Mouse (Mus musculus): ENCODE results near the gene Lrrc38. TPM values are rescaled to one million over a fixed set of nuclear protein-coding genes. Genes with fewer than 3 reads are reported as not detected.
"Not testable (repeated sequence)": the region's sequence is repeated elsewhere in the genome, so short reads cannot be mapped to it uniquely, and the experiment has no call there.

The Lrrc38 gene
- total RNA-seq, 2 experiments from 2014 or later = 2.3 TPM

DNA sequence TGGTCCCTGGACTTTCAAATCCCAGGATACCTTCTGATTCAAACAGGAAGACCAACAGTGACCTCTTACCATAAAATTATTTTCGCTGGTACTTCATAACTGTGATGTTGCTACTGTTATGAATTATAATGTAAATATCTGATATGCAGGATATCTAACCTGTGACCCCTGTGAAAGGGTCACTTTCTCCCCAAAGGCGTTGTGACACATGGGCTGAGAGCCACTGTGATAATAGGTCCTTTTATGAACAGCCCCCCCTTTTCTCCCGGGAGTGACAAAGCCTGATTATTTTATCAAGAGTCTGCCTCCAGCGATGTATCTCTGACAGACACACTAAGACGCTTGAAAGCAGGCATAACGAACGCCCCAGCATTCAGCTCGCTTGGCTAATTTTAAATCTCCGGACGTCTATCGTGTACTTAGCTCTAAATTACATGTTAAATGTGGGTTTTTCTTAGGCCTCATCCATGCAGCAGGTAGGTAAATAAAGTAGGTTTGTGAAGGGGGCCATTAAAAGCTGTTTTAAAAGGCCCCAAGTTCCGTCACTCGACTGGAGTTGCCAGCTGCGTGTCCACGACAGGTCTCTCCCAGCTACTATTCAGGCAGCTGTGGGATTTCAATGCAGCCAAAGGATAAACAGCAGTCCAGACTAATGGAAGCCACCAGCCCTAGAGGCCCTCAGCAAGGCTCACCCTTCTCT, 24.5 kb upstream of the Lrrc38 start:
- TF ChIP-seq CTCF (IDR thresholded peaks at IDR 0.05) = no peak
- peak overlapping the region; percentile 40 for H3K4me3 ChIP-seq
- no peak for DNase-seq (ENCODE audit: extremely low spot score in 1 of 2, low spot score in 2 of 2)
- no peak overlapping the region for H3K27ac ChIP-seq
- intact Hi-C loops (cut with DNase I) = loop anchor here (1.0 kb wide), 1 partner anchor 55 kb away; no protein-coding TSS in a partner anchor

DNA sequence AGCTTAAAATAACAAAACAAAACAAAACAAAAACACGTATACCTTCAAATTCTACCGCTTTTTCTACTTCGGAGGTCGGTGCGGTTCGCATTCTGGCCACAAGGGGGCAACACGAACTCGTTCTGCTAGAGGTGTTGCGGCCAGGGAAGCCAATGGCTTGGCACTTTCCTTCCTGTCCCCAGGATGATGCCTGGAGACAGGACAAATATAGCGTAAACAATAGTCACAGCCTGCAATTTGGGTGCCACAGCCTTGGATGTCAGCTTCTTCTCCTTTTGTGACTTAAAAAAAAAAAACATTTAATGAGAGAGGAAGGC, 24.0 kb upstream of the Lrrc38 start:
- no peak overlapping the region for H3K27ac ChIP-seq
- DNase-seq (ENCODE audit: extremely low spot score in 1 of 2, low spot score in 2 of 2) = peak; percentile 78 to 91
- H3K4me3 ChIP-seq = peak overlapping the region; percentile 40
- TF ChIP-seq CTCF (IDR thresholded peaks at IDR 0.05) = peak; percentile 92
- intact Hi-C loops (cut with DNase I) = loop anchor here (1.0 kb wide), 1 partner anchor 55 kb away; no protein-coding TSS in a partner anchor

DNA sequence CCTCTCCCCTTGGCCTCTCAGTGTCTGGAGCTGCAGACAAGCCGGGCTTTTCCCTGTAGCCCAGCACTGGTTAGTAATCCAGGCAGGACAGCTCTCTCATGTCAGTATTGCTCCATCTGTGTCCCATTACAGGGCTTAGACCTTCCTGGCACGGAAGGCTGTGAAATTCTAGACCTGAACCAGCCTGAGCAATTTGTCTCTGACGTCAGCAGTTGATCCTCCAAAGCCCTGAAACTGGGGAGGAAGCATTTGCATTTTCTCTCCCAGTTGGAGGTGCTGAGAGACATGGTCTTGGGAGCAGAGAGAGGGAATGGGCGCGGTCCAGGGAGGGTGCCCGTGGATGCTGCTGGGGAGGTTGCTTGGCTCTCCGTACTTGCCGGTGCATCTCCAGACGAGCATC, 19.0 kb upstream of the Lrrc38 start:
- Histone ChIP-seq H3K4me3 (no peak overlapping the region), H3K27ac (no peak overlapping the region)
- intact Hi-C loops (cut with DNase I) = no loop called here
- TF ChIP-seq CTCF (IDR thresholded peaks at IDR 0.05) = no peak
- DNase-seq (ENCODE audit: extremely low spot score in 1 of 2, low spot score in 2 of 2) = no peak

DNA sequence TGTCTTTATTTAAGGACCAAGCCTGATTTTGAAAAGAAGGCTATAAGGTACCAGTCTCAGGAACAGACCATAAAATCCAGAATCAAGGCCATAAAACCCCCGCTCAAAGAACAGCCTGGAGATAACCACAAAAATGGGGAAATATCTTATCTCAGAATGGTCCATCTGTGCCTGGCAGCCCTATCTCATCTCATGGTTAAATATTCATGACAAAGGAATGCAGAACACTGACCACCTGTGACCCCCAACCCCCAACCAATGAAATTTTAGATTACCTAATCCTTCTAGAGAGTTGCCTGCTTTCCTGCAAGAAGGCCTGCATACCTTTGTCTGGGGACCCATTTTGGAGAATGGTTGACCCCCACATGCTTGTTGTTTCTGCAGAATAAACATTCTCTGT, 17.8 kb upstream of the Lrrc38 start:
- Histone ChIP-seq H3K27ac (no peak overlapping the region), H3K4me3 (no peak overlapping the region)
- TF ChIP-seq CTCF (IDR thresholded peaks at IDR 0.05) = no peak
- intact Hi-C loops (cut with DNase I) = no loop called here
- no peak for DNase-seq (ENCODE audit: extremely low spot score in 1 of 2, low spot score in 2 of 2)

DNA sequence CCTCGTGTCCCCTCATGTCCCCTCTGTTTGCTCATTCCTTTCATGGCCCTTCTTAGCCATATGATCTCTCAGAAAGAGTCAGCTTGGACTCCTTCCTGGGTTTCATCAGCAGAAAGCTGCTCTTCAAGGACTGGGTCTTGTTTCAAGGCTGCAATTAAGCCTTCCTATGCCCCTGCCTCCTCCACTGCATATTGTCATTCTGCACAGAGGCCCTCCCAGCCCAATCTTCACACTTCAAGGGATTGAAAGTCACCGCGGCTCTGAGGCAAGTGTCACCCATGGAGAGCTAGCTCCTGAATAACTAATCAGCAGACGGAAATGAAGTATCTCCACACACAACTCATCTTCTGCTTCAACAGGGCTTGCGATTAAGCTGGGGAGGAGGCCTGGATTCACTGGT, 15.4 kb upstream of the Lrrc38 start:
- Histone ChIP-seq H3K4me3 (no peak overlapping the region), H3K27ac (no peak overlapping the region)
- TF ChIP-seq CTCF (IDR thresholded peaks at IDR 0.05) = no peak
- DNase-seq (ENCODE audit: extremely low spot score in 1 of 2, low spot score in 2 of 2) = no peak
- intact Hi-C loops (cut with DNase I) = no loop called here

DNA sequence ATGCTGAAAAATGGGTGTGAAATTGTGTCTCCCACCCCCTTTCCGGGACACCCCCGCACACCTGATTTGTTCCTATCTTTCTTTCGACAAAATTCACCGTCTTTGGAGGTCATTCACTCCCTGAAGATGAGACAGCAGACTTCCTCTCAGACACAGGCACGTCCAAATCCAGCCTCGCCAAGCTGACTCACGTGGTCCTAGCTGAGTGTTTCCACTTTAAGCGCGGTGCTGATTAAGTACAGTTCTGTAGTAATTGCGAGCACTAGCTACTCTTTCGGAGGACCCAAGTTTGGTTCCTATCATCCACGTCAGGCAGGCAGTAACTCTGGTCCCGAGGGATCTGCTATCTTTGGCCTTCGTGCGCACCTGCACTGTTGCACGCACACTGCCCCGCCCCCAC, 14.6 kb upstream of the Lrrc38 start:
- TF ChIP-seq CTCF (IDR thresholded peaks at IDR 0.05) = no peak
- DNase-seq (ENCODE audit: extremely low spot score in 1 of 2, low spot score in 2 of 2) = no peak
- intact Hi-C loops (cut with DNase I) = no loop called here
- Histone ChIP-seq H3K27ac (no peak overlapping the region), H3K4me3 (no peak overlapping the region)

DNA sequence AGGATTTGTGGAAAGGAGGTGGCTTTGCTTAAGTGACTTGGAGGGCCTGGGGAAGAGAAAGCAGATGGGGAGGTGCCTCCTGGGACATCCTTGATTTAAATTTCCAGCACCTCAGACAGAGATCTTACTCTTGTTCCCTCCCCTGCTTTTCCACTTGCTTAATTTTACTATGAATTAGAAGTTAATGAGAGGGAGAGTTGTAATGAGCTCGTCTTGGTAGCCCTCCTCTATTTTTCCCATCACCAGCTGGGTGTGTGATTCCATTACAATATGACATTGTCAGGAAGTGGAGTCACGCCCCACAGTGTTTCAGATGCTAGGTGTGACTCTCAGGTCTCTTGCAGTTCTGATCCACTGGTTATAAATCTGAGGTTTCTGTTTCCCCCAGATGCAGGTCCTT, 13.5 kb upstream of the Lrrc38 start:
- Histone ChIP-seq H3K27ac (no peak overlapping the region), H3K4me3 (no peak overlapping the region)
- no peak for TF ChIP-seq CTCF (IDR thresholded peaks at IDR 0.05)
- intact Hi-C loops (cut with DNase I) = no loop called here
- DNase-seq (ENCODE audit: extremely low spot score in 1 of 2, low spot score in 2 of 2) = no peak

DNA sequence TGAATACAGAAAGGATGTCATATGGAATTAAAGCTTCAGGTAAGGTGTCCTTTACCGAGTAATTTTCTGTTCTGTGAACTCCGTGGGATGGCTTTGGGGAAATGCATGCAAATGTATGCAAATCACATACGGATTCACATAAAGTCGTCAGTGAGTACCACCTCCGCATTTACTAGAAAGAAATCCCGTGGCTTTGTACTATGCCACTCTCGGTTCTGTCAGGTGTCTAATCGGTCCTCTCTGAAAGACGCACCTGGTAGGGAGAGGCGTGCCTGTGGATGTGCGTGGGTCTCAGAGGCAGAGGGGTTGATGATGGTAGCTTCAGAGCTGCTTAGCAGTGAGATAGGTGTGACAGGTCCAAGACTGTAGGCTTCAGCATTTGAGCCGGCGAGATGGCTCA, 9.7 kb upstream of the Lrrc38 start:
- intact Hi-C loops (cut with DNase I) = no loop called here
- Histone ChIP-seq H3K27ac (no peak overlapping the region), H3K4me3 (no peak overlapping the region)
- peak in 1 of 2 experiments; percentile 29 for DNase-seq (ENCODE audit: extremely low spot score in 1 of 2, low spot score in 2 of 2)
- TF ChIP-seq CTCF (IDR thresholded peaks at IDR 0.05) = no peak

DNA sequence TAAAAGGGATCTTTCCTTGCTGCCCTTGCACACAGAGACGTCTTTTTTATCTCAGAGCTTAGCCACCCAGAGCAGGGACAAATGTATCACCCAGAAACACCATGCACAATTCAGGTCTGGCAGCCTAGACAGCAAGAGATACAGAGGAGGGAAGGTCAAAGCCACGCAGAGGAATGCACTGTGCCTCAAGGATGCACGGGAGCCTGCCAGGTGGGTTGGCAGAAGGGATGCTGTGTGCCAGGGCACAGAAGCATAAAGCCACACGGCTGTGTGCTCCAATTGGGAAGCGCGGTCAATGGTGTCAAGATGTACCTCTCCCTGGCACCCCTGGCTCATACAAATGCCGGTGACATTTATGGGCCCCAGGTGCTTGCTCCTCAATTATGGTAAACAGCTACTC, 8.1 kb upstream of the Lrrc38 start:
- DNase-seq (ENCODE audit: extremely low spot score in 1 of 2, low spot score in 2 of 2) = no peak
- no peak for TF ChIP-seq CTCF (IDR thresholded peaks at IDR 0.05)
- intact Hi-C loops (cut with DNase I) = no loop called here
- Histone ChIP-seq H3K4me3 (no peak overlapping the region), H3K27ac (no peak overlapping the region)

DNA sequence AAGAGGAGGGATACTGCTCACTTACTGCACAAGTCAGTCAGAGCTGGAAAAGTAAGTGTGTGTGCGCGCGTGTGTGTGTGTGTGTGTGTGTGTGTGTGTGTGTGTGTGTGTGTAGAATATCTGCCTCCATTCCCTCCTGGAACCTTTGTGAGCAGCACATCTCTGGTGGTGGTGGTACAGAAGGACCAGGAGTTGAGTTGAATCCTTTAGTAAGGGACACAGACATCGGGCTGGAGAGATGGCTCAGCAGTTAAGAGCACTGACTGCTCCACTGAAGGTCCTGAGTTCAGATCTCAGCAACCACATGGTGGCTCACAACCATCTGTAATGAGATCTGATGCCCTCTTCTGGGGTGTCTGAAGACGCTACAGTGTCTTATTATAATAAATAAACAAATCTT, 4.1 kb upstream of the Lrrc38 start:
- DNase-seq (ENCODE audit: extremely low spot score in 1 of 2, low spot score in 2 of 2); intact Hi-C loops (cut with DNase I): not testable (repeated sequence)

DNA sequence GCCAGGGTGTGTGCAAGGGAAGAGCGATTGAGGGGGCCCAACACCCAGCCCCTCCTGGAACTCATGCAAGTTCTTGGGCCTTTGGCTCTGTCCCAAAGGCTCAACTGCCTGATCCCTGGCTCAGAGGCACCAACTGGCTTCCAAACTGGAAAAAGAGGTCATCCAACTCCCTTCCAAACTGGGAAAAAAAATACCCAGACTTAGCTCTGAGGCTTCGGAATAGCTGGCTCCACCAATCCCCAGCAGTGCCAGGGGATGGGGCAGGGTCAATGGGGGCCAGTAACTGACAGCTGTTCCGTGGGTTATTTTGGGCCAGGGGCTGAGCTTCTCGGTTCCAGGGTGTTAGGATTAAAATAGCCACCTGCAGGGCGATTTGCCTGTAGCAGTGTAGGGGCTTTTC, 879 bp upstream of the Lrrc38 start:
- TF ChIP-seq CTCF (IDR thresholded peaks at IDR 0.05) = no peak
- DNase-seq (ENCODE audit: extremely low spot score in 1 of 2, low spot score in 2 of 2) = no peak
- intact Hi-C loops (cut with DNase I) = no loop called here
- Histone ChIP-seq H3K27ac (no peak overlapping the region), H3K4me3 (no peak overlapping the region)

More for the DNA sequence above, 4.1 kb upstream of the Lrrc38 start:
- H3K4me3 ChIP-seq, H3K27ac ChIP-seq: not testable (repeated sequence)

DNA sequence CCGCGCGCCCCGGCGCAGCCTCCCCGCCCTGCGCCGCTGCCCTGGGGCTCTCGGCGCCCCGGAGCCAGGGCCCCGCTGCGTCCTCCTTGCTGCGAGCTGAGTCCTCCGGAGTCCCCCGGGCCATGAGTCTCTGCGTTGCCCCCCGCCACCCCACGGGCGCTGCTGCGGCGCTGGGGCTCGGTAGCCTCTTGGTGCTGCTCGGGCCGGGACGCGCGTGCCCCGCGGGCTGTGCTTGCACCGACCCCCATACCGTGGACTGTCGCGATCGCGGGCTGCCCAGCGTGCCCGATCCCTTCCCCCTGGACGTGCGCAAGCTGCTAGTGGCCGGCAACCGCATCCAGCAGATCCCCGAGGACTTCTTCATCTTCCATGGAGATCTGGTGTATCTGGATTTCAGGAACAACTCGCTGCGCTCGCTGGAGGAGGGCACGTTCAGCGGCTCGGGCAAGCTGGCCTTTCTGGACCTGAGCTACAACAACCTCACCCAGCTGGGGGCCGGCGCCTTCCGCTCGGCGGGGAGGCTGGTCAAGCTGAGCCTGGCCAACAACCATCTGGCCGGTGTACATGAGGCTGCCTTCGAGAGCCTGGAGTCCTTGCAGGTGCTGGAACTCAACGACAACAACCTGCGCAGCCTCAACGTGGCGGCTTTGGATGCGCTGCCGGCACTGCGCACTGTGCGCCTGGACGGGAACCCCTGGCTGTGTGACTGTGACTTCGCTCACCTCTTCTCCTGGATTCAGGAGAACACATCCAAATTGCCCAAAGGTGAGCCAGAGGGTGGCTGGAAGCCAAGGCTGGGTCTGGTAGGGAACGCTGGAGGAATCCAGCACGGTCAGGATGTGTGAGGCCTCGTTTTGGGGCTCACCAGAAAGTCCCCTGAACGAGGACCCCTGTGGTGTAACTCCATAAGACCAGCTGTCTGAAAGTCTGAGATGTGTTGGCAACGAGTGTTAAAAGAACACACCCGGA, 774 bp downstream of the Lrrc38 start:
- no peak overlapping the region for H3K27ac ChIP-seq
- peak in 1 of 2 experiments; percentile 14 for DNase-seq (ENCODE audit: extremely low spot score in 1 of 2, low spot score in 2 of 2)
- H3K4me3 ChIP-seq = peak overlapping the region; percentile 38
- intact Hi-C loops (cut with DNase I) = no loop called here
- no peak for TF ChIP-seq CTCF (IDR thresholded peaks at IDR 0.05)

Measured in left cerebral cortex, adult 2 months (tissue).